Comparison of ENCODE assay signal across 27 mouse cellular contexts in genomic region chr10:62244067-62244466, GRCm38 (mm10). TPM values are rescaled to one million over a fixed set of nuclear protein-coding genes. Genes with fewer than 3 reads are reported as not detected.
DNase-seq lines count a peak whose midpoint lies in the region; ATAC-seq and TF ChIP-seq lines count a peak whose summit lies in the region.
"Had no signal": no experiment of that assay in that cellular context is flagged by ENCODE, and none has a peak within 500 bp of the region (broad histone marks: within the 10 kb centered on the region; RNA-seq: fewer than 3 reads in every experiment).

No protein-coding gene starts in this region.

- no peak overlapping the region for H3K27ac ChIP-seq in liver, postnatal 0 days (ENCODE audit: low read depth)
- H3K27ac ChIP-seq in ES-E14 (ENCODE audit: insufficient read depth, low read depth, low read length, poor library complexity, severe bottlenecking): no peak overlapping the region
- no peak overlapping the region for H3K27ac ChIP-seq in forebrain, embryonic 12.5 days
- H3K27ac ChIP-seq in kidney, adult 2 months (ENCODE audit: insufficient read depth, low read depth, low read length): no peak overlapping the region
- H3K27ac ChIP-seq: embryonic facial prominence, embryonic 15.5 days; forebrain, embryonic 10.5 days; forebrain, embryonic 15.5 days; heart, embryonic 10.5 days; heart, embryonic 15.5 days; hindbrain, embryonic 13.5 days; hindbrain, postnatal 0 days; kidney, embryonic 15.5 days had no signal

- no peaks in the 10 kb centered on the region for H3K4me1 ChIP-seq in liver, postnatal 0 days (ENCODE audit: insufficient read depth)
- peaks cover 3 to 8% of the 10 kb centered on the region in 2 experiments; a peak in 3 of 4 replicates for H3K4me1 ChIP-seq in ES-E14 (ENCODE audit: control insufficient read depth in 2 of 2, insufficient read depth in 2 of 2, low read length in 2 of 2, poor library complexity in 1 of 2)
- no peaks in the 10 kb centered on the region for H3K4me1 ChIP-seq in forebrain, embryonic 12.5 days
- H3K4me1 ChIP-seq in kidney, adult 2 months (ENCODE audit: control insufficient read depth, insufficient read depth, low read length): no peaks in the 10 kb centered on the region

- WGBS in liver, postnatal 0 days (ENCODE audit: insufficient replicate concordance): 83% methylated on average over 9 of the region's 9 CpGs
- 89% methylated on average over 9 of the region's 9 CpGs for WGBS in forebrain, embryonic 12.5 days
- WGBS in kidney, adult 2 months: 89% methylated on average over 9 of the region's 9 CpGs

- TF ChIP-seq POLR2A in kidney, adult 2 months (IDR thresholded peaks at IDR 0.05; ENCODE audit: low read depth, low read length): no peak

- ATAC-seq in liver, postnatal 0 days: no peak
- ATAC-seq in forebrain, embryonic 12.5 days (ENCODE audit: low FRiP score): no peak
- ATAC-seq: activated CD4-positive, CD25-positive, alpha-beta regulatory T cell, adult 4 months; forebrain, embryonic 15.5 days; hindbrain, postnatal 0 days had no signal

- no peak overlapping the region for H3K9ac ChIP-seq in liver, postnatal 0 days (replicated peaks)
- no peak overlapping the region for H3K9ac ChIP-seq in ES-E14 (ENCODE audit: insufficient read depth, low read depth, low read length, poor library complexity, severe bottlenecking)
- H3K9ac ChIP-seq in forebrain, embryonic 12.5 days: no peak overlapping the region
- H3K9ac ChIP-seq: embryonic facial prominence, embryonic 15.5 days; forebrain, embryonic 15.5 days; heart, embryonic 15.5 days; hindbrain, embryonic 13.5 days; kidney, embryonic 15.5 days had no signal

- no peak overlapping the region for H3K4me2 ChIP-seq in liver, postnatal 0 days (ENCODE audit: low read depth, low read length)
- H3K4me2 ChIP-seq in forebrain, embryonic 12.5 days: no peak overlapping the region
- H3K4me2 ChIP-seq: embryonic facial prominence, embryonic 15.5 days; forebrain, embryonic 15.5 days; heart, embryonic 15.5 days; hindbrain, embryonic 13.5 days; kidney, embryonic 15.5 days had no signal

- peak; percentile 33 for DNase-seq in liver
- no peak for DNase-seq in liver, postnatal 0 days
- no peak for DNase-seq in ES-E14 (ENCODE audit: low read depth, low spot score)
- peak; percentile 20 for DNase-seq in adipocyte (ENCODE audit: low spot score)
- no peak for DNase-seq in kidney, adult 2 months
- DNase-seq: cerebellum, adult 18-20 months; cerebellum, adult 9-11 months; cerebellum, postnatal 36 days; gastrocnemius, postnatal 36 days; heart, adult 11 months; heart, postnatal 14 days; kidney, adult 11 months had no signal

- no peak for TF ChIP-seq CTCF in liver, postnatal 0 days (IDR thresholded peaks at IDR 0.05; ENCODE audit: low read depth)
- TF ChIP-seq CTCF in kidney, adult 2 months (conservative IDR thresholded peaks at IDR 0.05; ENCODE audit: insufficient read depth, insufficient read length, low read depth, low read length): no peak

- no peak overlapping the region for H3K4me3 ChIP-seq in liver, postnatal 0 days (ENCODE audit: low read depth, low read length)
- H3K4me3 ChIP-seq in ES-E14 (ENCODE audit: insufficient read depth in 1 of 2, low read depth in 1 of 2, low read length in 2 of 2, poor library complexity in 1 of 2, severe bottlenecking in 1 of 2): no peak overlapping the region
- no peak overlapping the region for H3K4me3 ChIP-seq in forebrain, embryonic 12.5 days (replicated peaks)
- H3K4me3 ChIP-seq in kidney, adult 2 months (ENCODE audit: insufficient read depth, low read depth, low read length): no peak overlapping the region
- H3K4me3 ChIP-seq: embryonic facial prominence, embryonic 15.5 days; erythroblast, embryonic 14.5 days; forebrain, embryonic 10.5 days; forebrain, embryonic 15.5 days; heart, embryonic 10.5 days; heart, embryonic 15.5 days; hindbrain, embryonic 13.5 days; kidney, embryonic 15.5 days had no signal

- in situ Hi-C loops in ES-E14 (cut with MboI; ENCODE audit: low sequenced_read_pairs in 2 of 2, unreplicated experiment in 2 of 2): no loop called here

- H3K9me3 ChIP-seq in liver, postnatal 0 days (ENCODE audit: low read length): no peaks in the 10 kb centered on the region
- no peaks in the 10 kb centered on the region for H3K9me3 ChIP-seq in ES-E14 (ENCODE audit: control insufficient read depth, insufficient read depth, low read depth, low read length)
- no peaks in the 10 kb centered on the region for H3K9me3 ChIP-seq in forebrain, embryonic 12.5 days
- H3K9me3 ChIP-seq: embryonic facial prominence, embryonic 15.5 days; forebrain, embryonic 10.5 days; forebrain, embryonic 15.5 days; heart, embryonic 10.5 days; heart, embryonic 15.5 days; hindbrain, embryonic 13.5 days had no signal

- H3K27me3 ChIP-seq in liver, postnatal 0 days (ENCODE audit: insufficient read depth, low read length): peaks cover 3% of the 10 kb centered on the region; the same call in 1 of the 2 replicates
- H3K27me3 ChIP-seq in forebrain, embryonic 12.5 days: 0 out of 2 replicates have a peak, but pooled peaks cover 3% of the 10 kb centered on the region
- H3K27me3 ChIP-seq in kidney, adult 2 months (replicated peaks; ENCODE audit: control insufficient read depth, insufficient read depth, low read length): no peaks in the 10 kb centered on the region
- H3K27me3 ChIP-seq: embryonic facial prominence, embryonic 15.5 days; forebrain, embryonic 15.5 days; heart, embryonic 15.5 days; kidney, embryonic 15.5 days had no signal

- no peak for TF ChIP-seq EP300 in liver, postnatal 0 days (IDR thresholded peaks at IDR 0.05; ENCODE audit: low read depth)

- H3K36me3 ChIP-seq in liver, postnatal 0 days (replicated peaks; ENCODE audit: insufficient read depth, low read length): no peaks in the 10 kb centered on the region
- H3K36me3 ChIP-seq in ES-E14 (ENCODE audit: control insufficient read depth, insufficient read depth, low read length, poor library complexity, severe bottlenecking): no peaks in the 10 kb centered on the region
- no peaks in the 10 kb centered on the region for H3K36me3 ChIP-seq in forebrain, embryonic 12.5 days (replicated peaks)
- no peaks in the 10 kb centered on the region for H3K36me3 ChIP-seq in kidney, adult 2 months (ENCODE audit: control insufficient read depth, insufficient read depth, low read length)
- H3K36me3 ChIP-seq: embryonic facial prominence, embryonic 15.5 days; forebrain, embryonic 10.5 days; forebrain, embryonic 15.5 days; heart, embryonic 10.5 days; heart, embryonic 15.5 days; hindbrain, embryonic 13.5 days; kidney, embryonic 15.5 days had no signal

TF ChIP-seq in ES-E14, 5 proteins besides CTCF, POLR2A, EP300 and RAD21:
- TF ChIP-seq ZNF384 (IDR thresholded peaks at IDR 0.05; ENCODE audit: low read depth, low read length) (no peak), MAFK (IDR thresholded peaks at IDR 0.05; ENCODE audit: insufficient read depth, low read depth, low read length) (peak; percentile 92), CHD2 (IDR thresholded peaks at IDR 0.05; ENCODE audit: low read depth, low read length) (no peak), HCFC1 (IDR thresholded peaks at IDR 0.05; ENCODE audit: borderline replicate concordance, insufficient read depth, low read length) (no peak), ZC3H11A (IDR thresholded peaks at IDR 0.05; ENCODE audit: borderline replicate concordance, low read depth, low read length) (no peak)
TF ChIP-seq in ES-E14: peak in this region for 1.

RNA-seq across cellular contexts. Expression of gene Tacr2, which starts 8.2 kb away (rescaled TPM):
- not detected in 2 replicates for polyA plus RNA-seq in liver, postnatal 0 days (2015; fragmentation: Nextera tagmentation; extraction: Ambion mirVana)
- 0.18 and 0.26 TPM in 2 replicates for total RNA-seq in ES-E14 (2012; rRNA removed)
- not detected in 2 replicates for polyA plus RNA-seq in forebrain, embryonic 12.5 days (2016; fragmentation: Nextera tagmentation; extraction: Ambion mirVana)
- 0.58 TPM in 1 of 2 replicates, not detected in the other for polyA plus RNA-seq in kidney, adult 2 months (2012; rRNA removed)
- total RNA-seq: gastrocnemius, adult 8-10 months; gastrocnemius, postnatal 36 days; heart, postnatal 14 days; hematopoietic stem cell, adult 5-6 weeks; hindbrain, postnatal 0 days had no signal
- polyA plus RNA-seq: activated CD4-positive, CD25-positive, alpha-beta regulatory T cell, adult 4 months; brain, embryonic 14.5 days; embryonic facial prominence, embryonic 11.5 days; embryonic facial prominence, embryonic 15.5 days; erythroblast, embryonic 14.5 days; forebrain, embryonic 10.5 days; forebrain, embryonic 15.5 days; heart, embryonic 10.5 days; heart, embryonic 15.5 days; hindbrain, embryonic 13.5 days had no signal

RNA-seq across cellular contexts. Expression of gene Tspan15, which starts 13.0 kb away (rescaled TPM):
- polyA plus RNA-seq in liver, postnatal 0 days (2015; fragmentation: Nextera tagmentation; extraction: Ambion mirVana): 11.5 and 13.0 TPM in 2 replicates
- total RNA-seq in ES-E14 (2012; rRNA removed): 10.1 and 26.3 TPM in 2 replicates
- polyA plus RNA-seq in forebrain, embryonic 12.5 days (2016; fragmentation: Nextera tagmentation; extraction: Ambion mirVana): 11.7 and 13.7 TPM in 2 replicates
- 38.8 and 52.7 TPM in 2 replicates for polyA plus RNA-seq in kidney, adult 2 months (2012; rRNA removed)

Comparison
In these comparisons a context has a peak if more than half of its experiments do, and no peak if none do; other contexts are left out.
1. DNase-seq: peak in liver (single experiment) and adipocyte (single experiment); none in liver, postnatal 0 days (single experiment), ES-E14 (single experiment) and kidney, adult 2 months (single experiment).